Mouse (Mus musculus) CD4-positive, CD25-positive, alpha-beta regulatory T cell, adult 4 months (primary cell): ENCODE results near the gene Kmt2d. TPM values are rescaled to one million over a fixed set of nuclear protein-coding genes. Genes with fewer than 3 reads are reported as not detected.

Experiments
- ATAC-seq: one replicate; pipeline ENCODE4 v1.8.0; 2017
- polyA plus RNA-seq, 2 experiments: library from polyadenylated mRNA; unstranded; fragments of 100-300 nt; shearing (Covaris generic); gene quantifications; one replicate each; pipeline ENCODE4 v1.2.1; 2017

Gene Kmt2d
- polyA plus RNA-seq, 2 experiments from 2014 or later = 30.9 to 38.6 TPM

GRCm38 (mm10) chr15:98793141-98793698 lies 77.8 kb downstream of the Kmt2d start:
- ATAC-seq = peak; percentile 47

- ATAC-seq = peak; percentile 54
Observed at GRCm38 (mm10) chr15:98792233-98793020, 78.6 kb downstream of the Kmt2d start.

GRCm38 (mm10) chr15:98791771-98792170 lies 79.2 kb downstream of the Kmt2d start:
- ATAC-seq = peak; percentile 27

- ATAC-seq = peak; percentile 36
Observed at GRCm38 (mm10) chr15:98791221-98791620, 79.8 kb downstream of the Kmt2d start.

GRCm38 (mm10) chr15:98790761-98791160 lies 80.2 kb downstream of the Kmt2d start:
- ATAC-seq = no peak

GRCm38 (mm10) chr15:98789661-98790535 lies 81.1 kb downstream of the Kmt2d start, which contains the start of gene Wnt1:
Wnt1 (plus strand) TSS chr15:98789857.
- ATAC-seq = no peak

- ATAC-seq = no peak
Observed at GRCm38 (mm10) chr15:98788972-98789660, 81.9 kb downstream of the Kmt2d start.

GRCm38 (mm10) chr15:98787930-98788329 lies 83.1 kb downstream of the Kmt2d start:
- ATAC-seq = no peak

- no peak for ATAC-seq
Observed at GRCm38 (mm10) chr15:98785744-98786143, 85.3 kb downstream of the Kmt2d start.

Other genes with a start within 250 kb of the Kmt2d start
- not detected for gene Cacnb3, start 240.4 kb downstream of the Kmt2d start, polyA plus RNA-seq
- 10 to 100 TPM; 29.4 to 29.8 TPM for gene Ddx23, start 208.3 kb downstream of the Kmt2d start, polyA plus RNA-seq
- gene Rnd1, start 193.7 kb downstream of the Kmt2d start, polyA plus RNA-seq = 1 to 10 TPM in 1 of 2 experiments, under 1 TPM in 1; 0.35 to 1.9 TPM
- not detected for gene Ccdc65, start 163.0 kb downstream of the Kmt2d start, polyA plus RNA-seq
- 1 to 10 TPM in 1 of 2 experiments, under 1 TPM in 1; 0.75 to 1.0 TPM for gene Fkbp11, start 143.0 kb downstream of the Kmt2d start, polyA plus RNA-seq
- gene Arf3, start 108.0 kb downstream of the Kmt2d start, polyA plus RNA-seq = 10 to 100 TPM; 33.0 to 35.3 TPM
- gene Wnt10b, start 93.1 kb downstream of the Kmt2d start, polyA plus RNA-seq = not detected
- gene Wnt1, start 81.3 kb downstream of the Kmt2d start, polyA plus RNA-seq = not detected
- not detected for gene Ddn, start 61.7 kb downstream of the Kmt2d start, polyA plus RNA-seq
- gene Prkag1, start 39.7 kb downstream of the Kmt2d start, polyA plus RNA-seq = 100 to 1,000 TPM; 126 to 187 TPM
- gene Rhebl1, start 23.3 kb upstream of the Kmt2d start, polyA plus RNA-seq = 10 to 100 TPM; 11.3 to 14.2 TPM
- gene Dhh, start 27.3 kb upstream of the Kmt2d start, polyA plus RNA-seq = not detected
- 10 to 100 TPM; 23.3 to 61.6 TPM for gene Lmbr1l, start 47.0 kb upstream of the Kmt2d start, polyA plus RNA-seq
- gene Tuba1b, start 63.4 kb upstream of the Kmt2d start, polyA plus RNA-seq = 100 to 1,000 TPM; 419 to 534 TPM
- gene Gm49450, start 82.3 kb upstream of the Kmt2d start, polyA plus RNA-seq = not detected
- gene Tuba1a, start 82.5 kb upstream of the Kmt2d start, polyA plus RNA-seq = 100 to 1,000 TPM; 212 to 259 TPM
- 100 to 1,000 TPM in 1 of 2 experiments, 10 to 100 TPM in 1; 74.6 to 131 TPM for gene Tuba1c, start 158.7 kb upstream of the Kmt2d start, polyA plus RNA-seq
- gene Prph, start 184.0 kb upstream of the Kmt2d start, polyA plus RNA-seq = not detected
- 1 to 10 TPM in 1 of 2 experiments, under 1 TPM in 1; 0.59 to 1.3 TPM for gene Troap, start 203.4 kb upstream of the Kmt2d start, polyA plus RNA-seq
- gene C1ql4, start 216.6 kb upstream of the Kmt2d start, polyA plus RNA-seq = not detected
- gene Dnajc22, start 222.0 kb upstream of the Kmt2d start, polyA plus RNA-seq = not detected